Comparison of ENCODE assay signal across 13 mouse cellular contexts in the genomic region with DNA sequence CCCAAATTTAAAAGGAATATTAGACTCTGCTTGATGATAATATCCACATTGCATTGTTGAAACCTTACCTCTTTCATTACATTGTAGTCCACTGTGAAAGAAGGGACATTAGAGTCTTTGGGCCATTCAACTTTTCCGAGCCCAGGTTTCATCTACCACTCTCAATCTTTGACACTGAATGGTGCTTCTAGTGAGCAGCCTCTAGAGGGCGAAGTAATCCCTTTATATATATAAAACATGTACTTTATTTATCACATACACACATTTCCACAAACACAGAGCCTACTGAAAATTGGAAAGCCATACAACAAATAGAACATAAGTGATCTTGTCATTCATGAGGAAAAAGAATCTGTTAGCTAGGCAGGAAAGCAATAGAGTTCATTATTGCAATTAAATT.
DNase-seq lines count a peak whose midpoint lies in the region; ATAC-seq lines count a peak whose summit lies in the region.
"Had no signal": no experiment of that assay in that cellular context is flagged by ENCODE, and none has a peak within 500 bp of the region (broad histone marks: within the 10 kb centered on the region; RNA-seq: fewer than 3 reads in every experiment).

No protein-coding gene starts in this region.

- no peaks in the 10 kb centered on the region for H3K27me3 ChIP-seq in embryonic facial prominence, embryonic 11.5 days (ENCODE audit: control insufficient read depth, insufficient read depth, low read length)
- no peaks in the 10 kb centered on the region for H3K27me3 ChIP-seq in embryonic facial prominence, embryonic 10.5 days (replicated peaks; ENCODE audit: low read depth, poor library complexity, severe bottlenecking)
- H3K27me3 ChIP-seq in kidney, embryonic 16.5 days (ENCODE audit: insufficient read depth, low read length) = no peaks in the 10 kb centered on the region
- H3K27me3 ChIP-seq: lung, embryonic 15.5 days had no signal

- no peak overlapping the region for H3K4me3 ChIP-seq in embryonic facial prominence, embryonic 11.5 days (ENCODE audit: low read depth, low read length)
- no peak overlapping the region for H3K4me3 ChIP-seq in embryonic facial prominence, embryonic 10.5 days
- no peak overlapping the region for H3K4me3 ChIP-seq in kidney, embryonic 16.5 days (ENCODE audit: low read length)
- H3K4me3 ChIP-seq: lung, embryonic 15.5 days had no signal

- no peaks in the 10 kb centered on the region for H3K4me1 ChIP-seq in embryonic facial prominence, embryonic 11.5 days (ENCODE audit: control insufficient read depth, insufficient read depth, low read length)
- no peaks in the 10 kb centered on the region for H3K4me1 ChIP-seq in embryonic facial prominence, embryonic 10.5 days
- H3K4me1 ChIP-seq in kidney, embryonic 16.5 days (ENCODE audit: insufficient read depth, low read length) = no peaks in the 10 kb centered on the region
- H3K4me1 ChIP-seq: lung, embryonic 15.5 days had no signal

- no peaks in the 10 kb centered on the region for H3K36me3 ChIP-seq in embryonic facial prominence, embryonic 11.5 days (replicated peaks; ENCODE audit: control insufficient read depth, insufficient read depth, low read depth, low read length)
- no peaks in the 10 kb centered on the region for H3K36me3 ChIP-seq in embryonic facial prominence, embryonic 10.5 days (replicated peaks)
- H3K36me3 ChIP-seq in kidney, embryonic 16.5 days (ENCODE audit: insufficient read depth, low read length) = no peaks in the 10 kb centered on the region
- H3K36me3 ChIP-seq: lung, embryonic 15.5 days had no signal

- ATAC-seq in embryonic facial prominence, embryonic 11.5 days (replicated peaks; ENCODE audit: insufficient number of reproducible peaks, low FRiP score, low TSS enrichment, low read depth) = no peak
- ATAC-seq in kidney, embryonic 16.5 days (ENCODE audit: low FRiP score, low TSS enrichment) = no peak
- ATAC-seq: forebrain, embryonic 16.5 days had no signal

- no peaks in the 10 kb centered on the region for H3K9me3 ChIP-seq in embryonic facial prominence, embryonic 11.5 days (replicated peaks; ENCODE audit: control insufficient read depth, low read length)
- no peaks in the 10 kb centered on the region for H3K9me3 ChIP-seq in embryonic facial prominence, embryonic 10.5 days
- H3K9me3 ChIP-seq in kidney, embryonic 16.5 days (ENCODE audit: low read length) = no peaks in the 10 kb centered on the region
- H3K9me3 ChIP-seq: lung, embryonic 15.5 days had no signal

- no peak overlapping the region for H3K27ac ChIP-seq in embryonic facial prominence, embryonic 11.5 days (replicated peaks; ENCODE audit: low read depth, low read length)
- no peak overlapping the region for H3K27ac ChIP-seq in embryonic facial prominence, embryonic 10.5 days (replicated peaks)
- H3K27ac ChIP-seq in kidney, embryonic 16.5 days (ENCODE audit: low read length) = no peak overlapping the region
- H3K27ac ChIP-seq: lung, embryonic 15.5 days had no signal

- no peak overlapping the region for H3K9ac ChIP-seq in embryonic facial prominence, embryonic 11.5 days (replicated peaks; ENCODE audit: low read length)
- no peak overlapping the region for H3K9ac ChIP-seq in kidney, embryonic 16.5 days (replicated peaks; ENCODE audit: low read length)
- H3K9ac ChIP-seq: lung, embryonic 15.5 days had no signal

- peak; percentile 7 for DNase-seq in embryonic facial prominence, embryonic 11.5 days (ENCODE audit: low spot score)
- DNase-seq in embryonic facial prominence, embryonic 10.5 days (ENCODE audit: low spot score) = no peak
- peak; percentile 4 for DNase-seq in kidney, postnatal 10 days
- peak; percentile 1 for DNase-seq in right cerebral cortex, adult 18-20 months
- no peak for DNase-seq in right cerebral cortex, postnatal 36 days (ENCODE audit: low spot score in 2 of 2)
- DNase-seq in thymus, adult 18-20 months = no peak
- DNase-seq in testis, postnatal 14 days (ENCODE audit: low spot score) = no peak
- DNase-seq: heart, adult 18-20 months; heart, postnatal 4 days; spleen, adult 18-20 months had no signal

- H3K4me2 ChIP-seq in embryonic facial prominence, embryonic 11.5 days (ENCODE audit: low read depth, low read length) = no peak overlapping the region
- H3K4me2 ChIP-seq in kidney, embryonic 16.5 days (replicated peaks; ENCODE audit: low read depth, low read length) = no peak overlapping the region
- H3K4me2 ChIP-seq: lung, embryonic 15.5 days had no signal

- 27% methylated on average over 2 of the region's 2 CpGs for WGBS in embryonic facial prominence, embryonic 11.5 days
- WGBS in embryonic facial prominence, embryonic 10.5 days = 27% methylated on average over 2 of the region's 2 CpGs
- WGBS in kidney, embryonic 16.5 days = 48% methylated on average over 2 of the region's 2 CpGs

Comparison
In these comparisons a context has a peak if more than half of its experiments do, and no peak if none do; other contexts are left out.
1. DNase-seq: peak in embryonic facial prominence, embryonic 11.5 days (single experiment), kidney, postnatal 10 days (single experiment) and right cerebral cortex, adult 18-20 months (single experiment); none in embryonic facial prominence, embryonic 10.5 days (single experiment), right cerebral cortex, postnatal 36 days (0 of 2), thymus, adult 18-20 months (0 of 2) and testis, postnatal 14 days (single experiment).